Mouse (Mus musculus): ENCODE results near the gene Atp6v0a4. TPM values are rescaled to one million over a fixed set of nuclear protein-coding genes. Genes with fewer than 3 reads are reported as not detected.

Gene Atp6v0a4
- not detected for polyA plus RNA-seq (2017; shearing (Covaris generic))

DNA sequence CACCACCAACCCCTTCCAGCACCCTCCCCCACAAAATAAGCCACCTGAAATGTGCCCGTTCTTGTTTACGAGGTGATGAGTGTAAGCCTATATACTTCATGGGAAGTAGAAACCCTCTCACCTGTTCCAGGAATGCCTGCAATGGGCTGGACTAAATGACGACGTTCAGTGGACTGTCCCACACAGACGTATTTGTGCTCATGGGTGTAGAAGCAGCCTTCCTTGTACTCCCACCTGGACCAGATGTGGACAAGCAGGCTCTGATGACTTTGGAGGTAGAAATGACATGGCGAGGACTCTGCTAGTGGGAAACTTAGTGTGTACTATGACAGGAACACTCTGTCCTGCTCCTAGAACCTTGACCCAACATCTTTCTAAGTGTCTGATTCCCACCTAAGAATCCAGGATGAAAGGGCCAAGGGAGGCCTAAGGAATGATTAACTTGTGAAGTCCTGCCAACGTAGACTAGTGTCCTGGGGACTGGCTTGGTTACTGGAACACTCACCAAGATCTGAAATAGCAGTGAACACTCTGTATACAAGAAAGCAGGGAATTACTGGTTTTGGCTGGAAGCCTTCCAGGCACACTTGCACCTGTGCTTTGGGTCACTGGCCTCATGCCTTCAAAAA lies at the start of gene Atp6v0a4:
TSS of gene Atp6v0a4 (minus strand) at position 380 of the 629 bp plus-strand sequence.

DNA sequence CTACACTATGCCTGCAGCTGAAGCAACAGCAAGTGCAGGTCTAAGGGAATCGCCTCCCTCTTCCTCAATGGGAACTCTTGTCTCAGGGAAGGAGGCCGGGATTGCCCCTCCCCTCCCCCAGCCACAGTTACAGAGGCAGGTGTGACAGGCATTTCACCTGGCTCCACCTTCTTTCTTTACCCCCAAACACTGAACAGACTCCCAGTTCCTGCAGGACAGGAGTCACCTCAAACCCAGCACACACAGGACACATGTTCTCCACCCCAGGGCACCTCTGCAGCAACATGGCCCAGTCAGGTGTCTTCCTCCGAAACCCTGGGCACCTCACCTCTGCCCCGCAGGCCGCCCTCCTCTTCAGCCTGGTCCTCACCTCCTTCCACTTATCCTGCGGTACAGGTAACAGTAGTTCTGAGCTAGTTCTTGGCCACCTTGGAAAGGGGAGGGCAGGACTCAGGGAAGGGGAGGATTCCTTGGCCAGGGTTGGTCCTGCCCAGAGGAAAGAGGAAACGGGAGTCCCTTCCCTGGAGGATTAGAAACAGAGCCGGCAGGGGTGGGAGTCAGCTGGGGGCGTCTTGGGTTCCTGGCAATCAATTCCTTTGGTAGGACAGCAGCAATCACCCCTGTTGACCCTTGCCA lies 15.1 kb downstream of the Atp6v0a4 start, which contains the start of gene Tmem213:
TSS of gene Tmem213 (plus strand) at position 96 of the 636 bp plus-strand sequence.

DNA sequence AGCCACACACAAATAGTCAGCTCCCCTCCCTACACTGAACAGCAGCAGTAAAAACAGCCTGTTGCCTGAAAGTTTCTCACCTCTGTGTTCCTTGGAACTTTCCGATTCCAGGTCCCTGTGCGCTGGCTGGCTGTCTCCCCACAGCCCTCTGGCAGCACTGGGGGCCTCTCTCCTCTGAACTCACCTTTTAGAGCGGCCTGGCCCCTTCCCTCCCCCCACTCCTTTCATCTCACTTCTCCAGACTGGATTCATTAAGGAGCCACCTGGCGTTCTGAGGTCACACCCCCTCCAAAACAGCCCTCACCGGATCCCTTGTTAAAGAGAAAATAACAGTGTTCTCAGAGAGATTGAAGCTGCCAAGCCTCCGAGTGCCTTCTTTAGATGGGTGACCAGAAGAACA lies 77.5 kb downstream of the Atp6v0a4 start, which contains the start of gene Svopl:
TSS of gene Svopl (minus strand) at position 159 of the 400 bp plus-strand sequence.

Other genes with a start within 250 kb of the Atp6v0a4 start
- gene Svopl, start 77.6 kb downstream of the Atp6v0a4 start, polyA plus RNA-seq (2017; shearing (Covaris generic)) = 0.24 TPM
- not detected for gene Tmem213, start 15.3 kb downstream of the Atp6v0a4 start, polyA plus RNA-seq (2017; shearing (Covaris generic))
- 0.12 TPM for gene D630045J12Rik, start 129.4 kb upstream of the Atp6v0a4 start, polyA plus RNA-seq (2017; shearing (Covaris generic))
- 0.42 TPM for gene Zc3hav1l, start 174.7 kb upstream of the Atp6v0a4 start, polyA plus RNA-seq (2017; shearing (Covaris generic))
- 94.5 TPM for gene Zc3hav1, start 230.0 kb upstream of the Atp6v0a4 start, polyA plus RNA-seq (2017; shearing (Covaris generic))